8 mouse cellular contexts compared by ENCODE assay signal in the genomic region with DNA sequence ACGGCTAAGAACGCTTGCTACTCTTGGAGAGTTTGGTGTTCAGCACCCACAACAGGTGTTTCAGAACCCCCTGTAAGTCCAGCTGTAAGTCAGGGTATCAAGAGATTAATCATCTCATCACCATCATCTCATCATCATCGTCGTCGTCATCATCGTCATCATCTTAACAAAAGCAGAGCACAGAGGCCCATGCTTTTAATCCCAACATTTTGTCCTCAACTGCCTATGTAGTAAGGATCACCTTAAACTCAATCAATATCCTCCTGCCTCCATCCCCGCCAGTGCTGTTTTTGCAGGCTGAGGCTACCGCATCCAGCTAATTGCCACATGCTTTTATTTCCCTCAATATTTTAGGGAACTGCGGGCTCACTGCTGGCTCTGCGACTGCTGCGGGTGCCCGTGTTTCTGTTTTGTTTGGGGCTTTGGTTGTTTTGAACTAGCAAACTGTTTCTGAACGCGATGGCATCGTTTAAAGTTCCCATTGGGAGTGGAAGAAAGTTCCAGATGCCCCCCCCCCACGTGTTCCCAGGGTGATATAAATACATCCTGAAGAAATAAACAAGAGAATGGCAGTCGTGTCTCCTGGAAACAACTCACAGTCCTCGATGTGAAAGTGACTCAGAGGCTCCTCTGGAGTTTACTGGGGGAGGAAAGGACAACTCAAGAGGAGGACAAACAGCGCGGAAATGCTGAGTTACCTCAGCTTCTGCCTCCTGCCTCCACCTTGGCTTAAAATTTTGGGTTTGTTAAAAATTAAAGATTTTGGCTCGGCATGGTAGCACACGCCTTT. TPM values are rescaled to one million over a fixed set of nuclear protein-coding genes. Genes with fewer than 3 reads are reported as not detected.
DNase-seq lines count a peak whose midpoint lies in the region; ATAC-seq and TF ChIP-seq lines count a peak whose summit lies in the region.

No protein-coding gene starts in this region.

- no peak for ATAC-seq in CD4-positive, CD25-positive, alpha-beta regulatory T cell, adult 4 months
- no peak; the same call in 1 of the 2 replicates for ATAC-seq in forebrain, postnatal 0 days
- ATAC-seq in liver, embryonic 11.5 days (replicated peaks; ENCODE audit: low FRiP score) = no peak

- H3K27me3 ChIP-seq in CH12.LX (replicated peaks) = no peaks in the 10 kb centered on the region
- H3K27me3 ChIP-seq in forebrain, postnatal 0 days (ENCODE audit: insufficient read depth, low read length) = no peaks in the 10 kb centered on the region
- no peaks in the 10 kb centered on the region for H3K27me3 ChIP-seq in liver, embryonic 11.5 days (replicated peaks; ENCODE audit: control insufficient read depth, insufficient read depth, low read length)

- in situ Hi-C loops in CH12.LX (cut with MboI; ENCODE audit: low pct_ligation_motif_present, low pct_unique_long_range_greater_than_20kb, low sequenced_read_pairs) = no loop called here

- DNase-seq in CD4-positive, CD25-positive, alpha-beta regulatory T cell, adult 2 months (ENCODE audit: low read depth, low spot score) = peak; percentile 20
- DNase-seq in CH12.LX (ENCODE audit: extremely low read depth) = no peak
- DNase-seq in forebrain, postnatal 0 days = no peak
- no peak for DNase-seq in liver, embryonic 11.5 days (ENCODE audit: low spot score)
- peak; percentile 40 to 57 for DNase-seq in right cerebral cortex, postnatal 36 days (ENCODE audit: low spot score in 2 of 2)
- DNase-seq in cerebellum, adult 9-11 months = no peak
- no peak for DNase-seq in thymus, postnatal 4 days

- dilution Hi-C loops in CH12.LX (cut with MboI; ENCODE audit: extremely low pct_ligation_motif_present, extremely low pct_unique_long_range_greater_than_20kb, low sequenced_read_pairs) = no loop called here

- H3K79me2 ChIP-seq in CH12.LX (replicated peaks; ENCODE audit: control insufficient read depth, extremely low read depth, insufficient read depth, poor library complexity, severe bottlenecking) = peaks cover 19% of the 10 kb centered on the region

- WGBS in forebrain, postnatal 0 days = 29% methylated on average over 22 of the region's 22 CpGs
- WGBS in liver, embryonic 11.5 days = 35% methylated on average over 22 of the region's 22 CpGs

- no peak for TF ChIP-seq RAD21 in CH12.LX (IDR thresholded peaks at IDR 0.05; ENCODE audit: low read depth, low read length)

- peaks cover 10 to 17% of the 10 kb centered on the region in 2 experiments for H3K36me3 ChIP-seq in CH12.LX (replicated peaks in 1 of 2; ENCODE audit: control insufficient read depth in 1 of 2, insufficient read depth in 1 of 2, low read length in 1 of 2)
- H3K36me3 ChIP-seq in forebrain, postnatal 0 days (ENCODE audit: insufficient read depth) = peaks cover 11% of the 10 kb centered on the region; the same call in 1 of the 2 replicates
- H3K36me3 ChIP-seq in liver, embryonic 11.5 days (ENCODE audit: control insufficient read depth, insufficient read depth, low read length) = peaks cover under 1% of the 10 kb centered on the region; the same call in 1 of the 2 replicates

- H3K9me3 ChIP-seq in CH12.LX (replicated peaks; ENCODE audit: low read length) = no peaks in the 10 kb centered on the region
- no peaks in the 10 kb centered on the region for H3K9me3 ChIP-seq in forebrain, postnatal 0 days (ENCODE audit: low read length)
- no peaks in the 10 kb centered on the region for H3K9me3 ChIP-seq in liver, embryonic 11.5 days (ENCODE audit: control insufficient read depth, low read length)

- no peak for TF ChIP-seq POLR2A in CH12.LX (IDR thresholded peaks at IDR 0.05; ENCODE audit: low read depth, low read length)

- TF ChIP-seq CTCF in CH12.LX (conservative IDR thresholded peaks at IDR 0.05 in 1 of 2, IDR thresholded peaks at IDR 0.05 in 1 of 2; ENCODE audit: low read depth in 2 of 2, low read length in 2 of 2) = no peak
- TF ChIP-seq CTCF in forebrain, postnatal 0 days (IDR thresholded peaks at IDR 0.05; ENCODE audit: low read depth) = no peak

- peak overlapping the region; percentile 39 for H3K4me2 ChIP-seq in CH12.LX (ENCODE audit: insufficient read depth, low read depth, poor library complexity, severe bottlenecking)
- peak overlapping the region; percentile 59 for H3K4me2 ChIP-seq in forebrain, postnatal 0 days (ENCODE audit: low read depth)
- peak overlapping the region; percentile 91 for H3K4me2 ChIP-seq in liver, embryonic 11.5 days

- no peak overlapping the region for H3K27ac ChIP-seq in CH12.LX (ENCODE audit: insufficient read depth, low read depth)
- peak overlapping the region; percentile 47; the same call in 1 of the 2 replicates for H3K27ac ChIP-seq in forebrain, postnatal 0 days (ENCODE audit: low read depth, low read length)
- no peak overlapping the region for H3K27ac ChIP-seq in liver, embryonic 11.5 days (ENCODE audit: low read depth, low read length)

- H3K4me3 ChIP-seq in CH12.LX (replicated peaks in 1 of 3; ENCODE audit: low read depth in 2 of 3, low read length in 2 of 3, poor library complexity in 1 of 3) = no peak overlapping the region
- peak overlapping the region; percentile 86 for H3K4me3 ChIP-seq in forebrain, postnatal 0 days (ENCODE audit: low read depth, low read length)
- peak overlapping the region; percentile 68 for H3K4me3 ChIP-seq in liver, embryonic 11.5 days (ENCODE audit: low read depth, low read length)

- TF ChIP-seq EP300 in CH12.LX (IDR thresholded peaks at IDR 0.05; ENCODE audit: low read length) = no peak

- peaks cover 11 to 39% of the 10 kb centered on the region in 2 experiments for H3K4me1 ChIP-seq in CH12.LX (ENCODE audit: control insufficient read depth in 1 of 2, insufficient read depth in 2 of 2)
- H3K4me1 ChIP-seq in forebrain, postnatal 0 days (ENCODE audit: insufficient read depth) = no peaks in the 10 kb centered on the region
- H3K4me1 ChIP-seq in liver, embryonic 11.5 days (replicated peaks; ENCODE audit: control insufficient read depth, insufficient read depth, low read length) = peaks cover 8% of the 10 kb centered on the region

- no peak overlapping the region; the same call in 1 of the 2 replicates for H3K9ac ChIP-seq in CH12.LX (ENCODE audit: insufficient read depth, low read depth)
- H3K9ac ChIP-seq in forebrain, postnatal 0 days = peak overlapping the region; percentile 89
- H3K9ac ChIP-seq in liver, embryonic 11.5 days (ENCODE audit: low read depth, low read length) = peak overlapping the region; percentile 40; the same call in 1 of the 2 replicates

TF ChIP-seq in CH12.LX, 34 proteins besides CTCF, POLR2A, EP300 and RAD21:
- TF ChIP-seq JUND (conservative IDR thresholded peaks at IDR 0.05; ENCODE audit: low read depth, low read length) (no peak), CHD1 (IDR thresholded peaks at IDR 0.05; ENCODE audit: low read depth, low read length) (no peak), USF2 (conservative IDR thresholded peaks at IDR 0.05; ENCODE audit: low read depth, low read length) (no peak), POLR2AphosphoS2 (IDR thresholded peaks at IDR 0.05; ENCODE audit: low read depth, low read length) (no peak)
TF ChIP-seq in CH12.LX: peak in this region for 0.

RNA-seq across cellular contexts. Expression of gene Trafd1, which starts 0.9 kb away (rescaled TPM):
- polyA plus RNA-seq in CD4-positive, CD25-positive, alpha-beta regulatory T cell, adult 4 months (2017; shearing (Covaris generic)) = 10 to 100 TPM; 37.5 to 58.0 TPM
- total RNA-seq in CH12.LX (2012; rRNA removed) (41.8 and 42.3 TPM in 2 replicates), CH12.LX (2014; rRNA removed) (31.7 and 34.0 TPM in 2 replicates)
- 52.8 and 52.9 TPM in 2 replicates for polyA plus RNA-seq in CH12.LX (2012; ENCODE audit: insufficient read length, low read depth)
- 131 and 141 TPM in 2 replicates for total RNA-seq in forebrain, postnatal 0 days (2014; rRNA removed)
- polyA plus RNA-seq in forebrain, postnatal 0 days (2015; fragmentation: Nextera tagmentation; extraction: Ambion mirVana) = 123 and 124 TPM in 2 replicates
- 36.7 and 38.6 TPM in 2 replicates for polyA plus RNA-seq in liver, embryonic 11.5 days (2014; fragmentation: Nextera tagmentation; extraction: Ambion mirVana)

RNA-seq across cellular contexts. Expression of gene Naa25, which starts 11.4 kb away (rescaled TPM):
- polyA plus RNA-seq in CD4-positive, CD25-positive, alpha-beta regulatory T cell, adult 4 months (2017; shearing (Covaris generic)) = 10 to 100 TPM; 43.2 to 54.1 TPM
- total RNA-seq in CH12.LX (2012; rRNA removed) (41.3 and 44.1 TPM in 2 replicates), CH12.LX (2014; rRNA removed) (53.1 and 59.7 TPM in 2 replicates)
- 60.3 and 66.0 TPM in 2 replicates for polyA plus RNA-seq in CH12.LX (2012; ENCODE audit: insufficient read length, low read depth)
- total RNA-seq in forebrain, postnatal 0 days (2014; rRNA removed) = 39.4 and 45.9 TPM in 2 replicates
- 33.7 and 44.1 TPM in 2 replicates for polyA plus RNA-seq in forebrain, postnatal 0 days (2015; fragmentation: Nextera tagmentation; extraction: Ambion mirVana)
- polyA plus RNA-seq in liver, embryonic 11.5 days (2014; fragmentation: Nextera tagmentation; extraction: Ambion mirVana) = 59.5 and 64.2 TPM in 2 replicates

Comparison
In these comparisons a context has a peak if more than half of its experiments do, and no peak if none do; other contexts are left out.
1. DNase-seq: peak in CD4-positive, CD25-positive, alpha-beta regulatory T cell, adult 2 months (single experiment) and right cerebral cortex, postnatal 36 days (2 of 2); none in CH12.LX (single experiment), forebrain, postnatal 0 days (single experiment), liver, embryonic 11.5 days (single experiment), cerebellum, adult 9-11 months (single experiment) and thymus, postnatal 4 days (single experiment).
2. H3K4me2 ChIP-seq: peak in every context shown above with its lines; median percentile 91 in liver, embryonic 11.5 days; 59 in forebrain, postnatal 0 days; 39 in CH12.LX.
3. H3K4me3 ChIP-seq: peak in forebrain, postnatal 0 days (single experiment) and liver, embryonic 11.5 days (single experiment); none in CH12.LX (0 of 3).